Mouse (Mus musculus) gastrocnemius, adult 18-20 months (tissue): Measurements from ENCODE around the gene Uba3. TPM values are rescaled to one million over a fixed set of nuclear protein-coding genes. Genes with fewer than 3 reads are reported as not detected.

Experiments used
- DNase-seq: peaks from one replicate; pipeline ENCODE4 v3.0.0; 2021; ENCODE audit warnings: low spot score
- total RNA-seq, 2 experiments: library from RNA; stranded (reverse); gene quantifications; 2 replicates each; pipeline ENCODE4 v1.2.3; 2021

Uba3 gene
- total RNA-seq, 2 experiments from 2014 or later = 30.3 to 39.0 TPM

DNA sequence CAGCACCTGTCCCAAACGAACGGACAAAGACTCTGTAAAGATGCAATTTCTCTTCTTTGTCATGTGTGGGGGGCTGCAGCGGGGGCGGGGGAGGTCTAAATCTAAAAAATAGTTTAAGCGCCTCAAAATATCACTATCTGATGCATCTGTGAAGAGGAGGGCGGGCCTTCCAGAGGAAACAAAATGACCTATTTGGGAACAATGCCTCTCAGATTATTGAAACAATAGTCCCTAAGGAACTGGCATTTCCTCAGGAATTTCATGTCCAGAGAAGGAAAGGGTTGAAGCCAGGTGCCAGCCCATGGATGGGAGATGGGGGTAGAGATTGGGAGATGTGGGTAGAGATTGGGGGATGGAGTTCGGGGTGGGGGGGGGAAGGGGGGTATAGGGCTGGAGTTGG lies 63.6 kb downstream of the Uba3 start:
- DNase-seq = no peak

Other genes with a start within 250 kb of the Uba3 start
- under 1 TPM; 0.26 to 0.37 TPM for gene Fam19a4, start 145.2 kb downstream of the Uba3 start, total RNA-seq
- 1 to 10 TPM; 4.4 to 9.2 TPM for gene Eogt, start 56.5 kb downstream of the Uba3 start, total RNA-seq
- 10 to 100 TPM; 54.6 to 55.4 TPM for gene Tmf1, start 26.5 kb downstream of the Uba3 start, total RNA-seq
- gene Arl6ip5, start 5.0 kb upstream of the Uba3 start, total RNA-seq = 100 to 1,000 TPM; 130 to 155 TPM
- 100 to 1,000 TPM; 104 to 131 TPM for gene Lmod3, start 47.1 kb upstream of the Uba3 start, total RNA-seq